Mouse (Mus musculus) C2C12 (cell line): Measurements from ENCODE around the gene 5031439G07Rik. TPM values are rescaled to one million over a fixed set of nuclear protein-coding genes. Genes with fewer than 3 reads are reported as not detected.
"Not testable (repeated sequence)": the region's sequence is repeated elsewhere in the genome, so short reads cannot be mapped to it uniquely, and the experiment has no call there.

Experiments used
- H3K27me3 ChIP-seq: one replicate; pipeline ENCODE4 v1.6.1; 2011; ENCODE audit not compliant: control insufficient read depth, insufficient read depth, insufficient read length
- H3K36me3 ChIP-seq: one replicate; pipeline ENCODE4 v1.6.1; 2011; ENCODE audit not compliant: control insufficient read depth, insufficient read depth
- H3K4me3 ChIP-seq: one replicate; pipeline ENCODE4 v1.5.1; 2011; ENCODE audit warnings: mild to moderate bottlenecking, control low read depth; ENCODE audit not compliant: poor library complexity, insufficient read depth, severe bottlenecking
- H3K79me2 ChIP-seq: one replicate; pipeline ENCODE4 v1.6.1; 2011; ENCODE audit not compliant: control insufficient read depth, insufficient read depth
- H3K79me3 ChIP-seq: one replicate; pipeline ENCODE4 v1.6.1; 2011; ENCODE audit warnings: low read depth, control low read depth
- H3ac ChIP-seq: one replicate; pipeline ENCODE3; 2011; ENCODE audit warnings: low read depth; ENCODE audit not compliant: control insufficient read depth, insufficient read length
- CEBPB ChIP-seq: IDR thresholded peaks from one replicate; pipeline ENCODE4 v1.6.1; 2011; ENCODE audit warnings: low read depth, mild to moderate bottlenecking, control low read depth, moderate library complexity
- CTCF ChIP-seq: IDR thresholded peaks from one replicate; pipeline ENCODE4 v1.5.1; 2011; ENCODE audit not compliant: control insufficient read depth, insufficient read depth, insufficient read length
- FOSL1 ChIP-seq: IDR thresholded peaks from one replicate; pipeline ENCODE4 v1.8.0; 2011; ENCODE audit warnings: mild to moderate bottlenecking, low read length; ENCODE audit not compliant: poor library complexity, insufficient read depth, severe bottlenecking
- MAX ChIP-seq: IDR thresholded peaks from one replicate; pipeline ENCODE4 v1.6.1; 2011; ENCODE audit warnings: mild to moderate bottlenecking, control low read depth
- MYOD1 ChIP-seq: IDR thresholded peaks from one replicate; pipeline ENCODE4 v1.6.1; 2011; ENCODE audit warnings: low read depth; ENCODE audit not compliant: control insufficient read depth, insufficient read length
- MYOG ChIP-seq: IDR thresholded peaks from one replicate; pipeline ENCODE4 v1.6.1; 2011; ENCODE audit not compliant: control insufficient read depth, insufficient read length; ENCODE audit errors: extremely low read depth
- USF1 ChIP-seq: IDR thresholded peaks from one replicate; pipeline ENCODE4 v1.6.1; 2011; ENCODE audit warnings: low read depth, mild to moderate bottlenecking, control low read depth, moderate library complexity
- long read RNA-seq, 2 experiments: library from polyadenylated mRNA; unstranded; transcript quantifications; one replicate each; pipeline ENCODE4 v2.0.0; 2019 to 2020
- polyA plus RNA-seq: library from polyadenylated mRNA; unstranded; fragments of >200 nt; fragmentation: generic; extraction: Trizol; gene quantifications from one replicate; pipeline ENCODE4 v1.2.1, GENCODE M21; 2012; ENCODE audit warnings: missing spikeins

The 5031439G07Rik gene
- polyA plus RNA-seq: 30.4 TPM
- long read RNA-seq, experiment 1, partial matches to known transcripts: 5 of 17 reads
- long read RNA-seq, experiment 1, other reads (novel, unspliced or antisense): 12 of 17 reads
- long read RNA-seq, experiment 2, full-length matches to known transcripts: 1 of 19 reads
- long read RNA-seq, experiment 2, partial matches to known transcripts: 10 of 19 reads
- long read RNA-seq, experiment 2, other reads (novel, unspliced or antisense): 8 of 19 reads

DNA sequence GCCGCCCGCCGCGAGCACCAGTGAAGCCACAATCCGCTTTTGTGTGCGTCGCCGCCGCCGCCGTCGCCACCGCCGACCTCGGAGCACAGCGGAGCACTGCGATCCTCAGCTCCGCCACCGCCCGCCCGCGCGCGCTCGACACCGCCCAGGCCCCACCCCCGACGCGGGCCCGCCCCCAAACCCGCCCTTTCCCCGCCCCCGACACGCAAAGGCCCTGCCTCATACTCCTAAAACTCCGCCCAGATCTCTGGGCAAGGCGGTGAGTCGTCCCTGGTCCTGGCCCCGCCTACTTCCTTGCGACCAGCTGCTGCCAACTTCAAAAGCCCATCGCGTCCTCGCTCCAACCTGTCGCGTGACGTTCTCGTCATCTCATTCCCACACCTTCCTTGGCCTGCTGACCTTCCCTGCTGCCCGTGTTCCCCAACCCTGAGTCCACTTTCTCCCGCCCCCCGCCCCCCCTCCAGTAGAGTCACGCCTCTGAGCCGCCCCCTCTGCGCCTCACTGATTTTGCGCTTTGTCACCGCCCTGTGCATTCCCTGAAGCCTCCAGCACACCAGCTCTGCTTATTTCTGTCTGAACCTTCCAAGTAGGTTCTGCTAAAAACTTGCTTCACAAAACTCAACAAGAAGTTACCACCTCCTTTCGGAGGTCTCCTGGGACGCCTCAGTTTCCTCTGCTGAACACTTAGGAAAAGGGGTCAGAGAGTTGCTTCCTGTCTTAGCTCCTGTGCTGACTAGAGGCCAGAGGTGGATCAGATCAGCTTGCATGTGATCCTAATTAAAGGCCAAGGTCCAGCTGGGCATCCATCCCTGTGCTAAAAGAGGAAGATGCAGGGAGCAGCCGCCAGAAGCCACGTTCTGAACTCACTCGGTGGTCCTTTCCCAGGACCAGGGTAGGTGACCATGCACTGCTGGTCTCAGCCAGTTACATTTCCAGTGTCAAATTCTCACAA is at the start of gene 5031439G07Rik:
Gene 5031439G07Rik, minus strand, starts transcription at position 678 of the 952 bp plus-strand sequence.
- Histone ChIP-seq H3ac (peak within 1 kb of the TSS; percentile 91), H3K27me3 (no peaks in the 10 kb centered on the region), H3K4me3 (peak within 1 kb of the TSS; percentile 91), H3K79me2 (peaks cover 41% of the 10 kb centered on the region), H3K36me3 (no peaks in the 10 kb centered on the region), H3K79me3 (peaks cover 10% of the 10 kb centered on the region)
- TF ChIP-seq MYOD1 (no peak), MAX (peak; percentile 37)

- peak overlapping the region; percentile 92 for H3ac ChIP-seq
Observed at GRCm38 (mm10) chr15:85037343-85037690, 49.0 kb upstream of the 5031439G07Rik start.

GRCm38 (mm10) chr15:85036566-85037342 is 48.4 kb upstream of the 5031439G07Rik start:
- peak; percentile 93 for TF ChIP-seq MAX
- TF ChIP-seq MYOD1: no peak
- TF ChIP-seq USF1: peak; percentile 42
- peaks cover 47% of the 10 kb centered on the region for H3K79me2 ChIP-seq

More at GRCm38 (mm10) chr15:85037343-85037690, 49.0 kb upstream of the 5031439G07Rik start:
- Histone ChIP-seq H3K36me3 (no peaks in the 10 kb centered on the region), H3K27me3 (no peaks in the 10 kb centered on the region), H3K79me2 (peaks cover 47% of the 10 kb centered on the region), H3K4me3 (peak overlapping the region; percentile 92), H3K79me3 (peaks cover 29% of the 10 kb centered on the region)
- TF ChIP-seq MYOG (no peak), CEBPB (no peak), MAX (no peak), USF1 (no peak), MYOD1 (no peak), FOSL1 (no peak), CTCF (no peak)

GRCm38 (mm10) chr15:85033916-85034315 is 45.6 kb upstream of the 5031439G07Rik start:
- peaks cover 19% of the 10 kb centered on the region for H3K79me2 ChIP-seq
- H3K27me3 ChIP-seq: not testable (repeated sequence)

More at GRCm38 (mm10) chr15:85036566-85037342, 48.4 kb upstream of the 5031439G07Rik start:
- peak overlapping the region; percentile 92 for H3ac ChIP-seq
- H3K4me3 ChIP-seq: peak overlapping the region; percentile 92
- no peaks in the 10 kb centered on the region for H3K36me3 ChIP-seq
- H3K79me3 ChIP-seq: peaks cover 29% of the 10 kb centered on the region
- no peaks in the 10 kb centered on the region for H3K27me3 ChIP-seq

DNA sequence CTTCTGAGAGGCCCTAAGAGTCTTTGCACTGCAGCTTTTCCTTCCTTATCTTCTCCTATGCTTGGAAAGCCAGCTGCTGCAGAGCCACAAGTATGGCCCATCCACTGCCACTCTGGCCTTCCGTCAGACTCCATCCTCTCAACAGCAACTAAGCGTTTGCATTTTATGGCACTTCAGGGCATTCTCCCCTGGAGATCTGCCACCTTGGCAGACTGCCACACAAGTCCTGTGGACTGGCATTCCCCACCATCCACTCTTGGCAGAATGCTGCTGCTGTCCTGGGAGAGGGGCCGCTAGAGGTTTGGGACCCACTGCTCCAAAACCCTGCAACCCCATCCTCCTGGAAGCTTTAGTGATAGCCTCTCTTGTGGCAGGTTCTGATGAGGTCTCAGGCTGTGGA is 43.5 kb upstream of the 5031439G07Rik start:
- H3ac ChIP-seq: no peak overlapping the region
- H3K36me3 ChIP-seq: no peaks in the 10 kb centered on the region
- H3K79me2 ChIP-seq: no peaks in the 10 kb centered on the region
- H3K27me3 ChIP-seq: no peaks in the 10 kb centered on the region
- no peaks in the 10 kb centered on the region for H3K79me3 ChIP-seq
- H3K4me3 ChIP-seq: no peak overlapping the region
- TF ChIP-seq MYOD1 (no peak), MAX (no peak), CTCF (no peak), MYOG (no peak), FOSL1 (no peak), USF1 (no peak), CEBPB (no peak)

More at GRCm38 (mm10) chr15:85033916-85034315, 45.6 kb upstream of the 5031439G07Rik start:
- not testable (repeated sequence) for H3K4me3 ChIP-seq, H3K36me3 ChIP-seq, H3ac ChIP-seq
- peaks cover 12% of the 10 kb centered on the region for H3K79me3 ChIP-seq

DNA sequence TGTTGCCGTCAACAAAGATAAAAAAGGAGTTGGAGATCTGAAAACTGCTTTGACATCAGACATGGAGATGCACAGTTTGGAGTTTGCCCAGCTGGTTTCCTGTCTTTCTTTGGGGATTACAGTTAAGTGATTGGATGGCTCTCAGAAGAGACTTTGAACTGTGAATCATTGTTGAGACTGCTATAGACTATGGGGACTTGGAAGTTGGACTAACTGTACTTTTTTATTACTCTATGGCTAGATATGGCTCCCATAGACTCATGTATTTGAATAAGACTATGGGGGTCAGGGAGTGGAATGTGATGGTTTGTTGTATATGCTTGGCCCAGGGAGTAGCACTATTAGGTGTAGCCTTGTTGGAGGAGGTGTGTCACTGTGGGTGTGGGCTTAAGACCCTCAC is 42.3 kb upstream of the 5031439G07Rik start:
- H3K36me3 ChIP-seq, H3K79me2 ChIP-seq, H3K27me3 ChIP-seq, H3K4me3 ChIP-seq, H3K79me3 ChIP-seq, H3ac ChIP-seq: not testable (repeated sequence)

GRCm38 (mm10) chr15:85028648-85029047 is 40.3 kb upstream of the 5031439G07Rik start, which contains the start of gene Fam118a:
TSS of gene Fam118a (plus strand) at chr15:85028948.
- H3ac ChIP-seq, H3K4me3 ChIP-seq, H3K79me3 ChIP-seq, H3K36me3 ChIP-seq, H3K79me2 ChIP-seq: not testable (repeated sequence)
- peaks cover 10% of the 10 kb centered on the region for H3K27me3 ChIP-seq
